Mouse (Mus musculus) kidney, adult 2 months (tissue): ENCODE results near the gene Acer2. TPM values are rescaled to one million over a fixed set of nuclear protein-coding genes. Genes with fewer than 3 reads are reported as not detected.

Experiments
- DNase-seq: peaks from one replicate; pipeline ENCODE4 v3.0.0; 2021
- H3K27ac ChIP-seq: fragments of 200-500 bp; 2 replicates; pipeline ENCODE4 v1.5.1; 2012; ENCODE audit warnings: low read depth, low read length, control low read depth, inconsistent platforms; ENCODE audit not compliant: insufficient read depth
- H3K27me3 ChIP-seq: fragments of 200-500 bp; replicated peaks from 2 replicates; pipeline ENCODE4 v1.6.1; 2012; ENCODE audit warnings: mild to moderate bottlenecking, moderate library complexity, low read length, inconsistent platforms; ENCODE audit not compliant: control insufficient read depth, insufficient read depth
- H3K36me3 ChIP-seq: fragments of 200-500 bp; 2 replicates; pipeline ENCODE4 v1.6.1; 2012; ENCODE audit warnings: mild to moderate bottlenecking, moderate library complexity, low read length, inconsistent platforms; ENCODE audit not compliant: control insufficient read depth, insufficient read depth
- H3K4me1 ChIP-seq: fragments of 200-500 bp; 2 replicates; pipeline ENCODE4 v1.6.1; 2011; ENCODE audit warnings: low read length; ENCODE audit not compliant: control insufficient read depth, insufficient read depth
- H3K4me3 ChIP-seq: fragments of 200-500 bp; 2 replicates; pipeline ENCODE4 v1.5.1; 2011; ENCODE audit warnings: mild to moderate bottlenecking, low read depth, low read length, control low read depth; ENCODE audit not compliant: insufficient read depth
- CTCF ChIP-seq: fragments of 200-500 bp; conservative IDR thresholded peaks from 2 replicates; pipeline ENCODE4 v1.5.1; 2011; ENCODE audit warnings: low read depth, mild to moderate bottlenecking, control low read depth, low read length, moderate library complexity, mixed read lengths; ENCODE audit not compliant: insufficient read depth, insufficient read length
- POLR2A ChIP-seq: fragments of 200-500 bp; IDR thresholded peaks from one replicate; pipeline ENCODE4 v1.6.1; 2011; ENCODE audit warnings: low read depth, low read length, control low read depth
- WGBS: fragments of 180-500 bp; shearing (Covaris S2); methylation state at CpG from one replicate; pipeline ENCODE4 v1.1.7; 2018; 5-methylcytosine and 5-hydroxymethylcytosine counted together
- polyA plus RNA-seq: library from polyadenylated mRNA; depleted of rRNA; stranded (reverse); fragments of >200 nt; gene quantifications from 2 replicates; pipeline ENCODE4 v1.2.3, GENCODE M21; 2012; rRNA removed

Gene Acer2
- polyA plus RNA-seq, 1 experiment, result 35.0 TPM

GRCm38 (mm10) chr4:86953519-86953918 lies 79.3 kb downstream of the Acer2 start:
- TF ChIP-seq POLR2A (no peak), CTCF (0 out of 2 replicates have a peak, but pooled peaks have one; percentile 10)
- no peak for DNase-seq
- no peak overlapping the region for H3K4me3 ChIP-seq
- no peaks in the 10 kb centered on the region for H3K27me3 ChIP-seq
- H3K4me1 ChIP-seq, result no peaks in the 10 kb centered on the region
- 54% methylated on average over 5 of the region's 5 CpGs for WGBS
- no peaks in the 10 kb centered on the region for H3K36me3 ChIP-seq
- H3K27ac ChIP-seq, result no peak overlapping the region

- no peak overlapping the region for H3K4me3 ChIP-seq
- no peak for TF ChIP-seq CTCF
- TF ChIP-seq POLR2A, result no peak
- WGBS, result 83% methylated on average over 4 of the region's 4 CpGs
- no peaks in the 10 kb centered on the region for H3K27me3 ChIP-seq
- no peaks in the 10 kb centered on the region for H3K4me1 ChIP-seq
- H3K27ac ChIP-seq, result no peak overlapping the region
- no peak for DNase-seq
- no peaks in the 10 kb centered on the region for H3K36me3 ChIP-seq
These were observed 81.3 kb downstream of the Acer2 start for GRCm38 (mm10) chr4:86955448-86955847.

- Histone ChIP-seq H3K27me3 (no peaks in the 10 kb centered on the region), H3K36me3 (no peaks in the 10 kb centered on the region), H3K27ac (no peak overlapping the region), H3K4me3 (no peak overlapping the region), H3K4me1 (no peaks in the 10 kb centered on the region)
- 43% methylated on average over 14 of the region's 14 CpGs for WGBS
- TF ChIP-seq POLR2A, result no peak
- TF ChIP-seq CTCF, result peak; percentile 66
- peak; percentile 40 for DNase-seq
These were observed 83.6 kb downstream of the Acer2 start for GRCm38 (mm10) chr4:86957576-86958411.

GRCm38 (mm10) chr4:86977272-86977671 lies 103.1 kb downstream of the Acer2 start:
- Histone ChIP-seq H3K36me3 (no peaks in the 10 kb centered on the region), H3K4me3 (no peak overlapping the region), H3K27ac (no peak overlapping the region), H3K27me3 (no peaks in the 10 kb centered on the region), H3K4me1 (no peaks in the 10 kb centered on the region)
- no peak for TF ChIP-seq POLR2A
- TF ChIP-seq CTCF, result no peak
- 88% methylated on average over 5 of the region's 5 CpGs for WGBS
- DNase-seq, result no peak

Other genes with a start within 250 kb of the Acer2 start
- 143 and 152 TPM in 2 replicates for gene Plin2, start 204.3 kb upstream of the Acer2 start, polyA plus RNA-seq
- gene Dennd4c, start 125.8 kb upstream of the Acer2 start, polyA plus RNA-seq, result 4.7 and 5.6 TPM in 2 replicates
- 429 and 521 TPM in 2 replicates for gene Rps6, start 17.0 kb upstream of the Acer2 start, polyA plus RNA-seq